Mouse (Mus musculus) CH12.LX (cell line): Measurements from ENCODE around the gene Klk6. TPM values are rescaled to one million over a fixed set of nuclear protein-coding genes. Genes with fewer than 3 reads are reported as not detected.

Experiments used
- DNase-seq: peaks from one replicate; pipeline ENCODE4 v3.0.0-alpha.2; 2013; ENCODE audit errors: extremely low read depth
- H3K27ac ChIP-seq: 2 replicates; pipeline ENCODE4 v1.5.1; 2012; ENCODE audit warnings: low read depth, mild to moderate bottlenecking, control low read depth, moderate library complexity; ENCODE audit not compliant: insufficient read depth
- H3K27me3 ChIP-seq: replicated peaks from 2 replicates; pipeline ENCODE3; 2012; ENCODE audit warnings: inconsistent platforms
- H3K36me3 ChIP-seq, 2 experiments: replicated peaks in 1 of 2; 2 replicates each; pipeline versions ENCODE3 to v1.6.1; 2012; ENCODE audit warnings: inconsistent platforms in 1 of 2, low read length in 1 of 2, mild to moderate bottlenecking in 1 of 2, mixed read lengths in 1 of 2, moderate library complexity in 1 of 2; ENCODE audit not compliant: control insufficient read depth in 1 of 2, insufficient read depth in 1 of 2
- H3K4me1 ChIP-seq, 2 experiments: 2 replicates each; pipeline ENCODE4 v1.6.1; 2012; ENCODE audit warnings: inconsistent platforms in 1 of 2, moderate library complexity in 1 of 2; ENCODE audit not compliant: insufficient read depth in 2 of 2, control insufficient read depth in 1 of 2
- H3K4me2 ChIP-seq: 2 replicates; pipeline ENCODE4 v1.6.1; 2012; ENCODE audit warnings: low read depth, mild to moderate bottlenecking, control low read depth; ENCODE audit not compliant: poor library complexity, insufficient read depth, severe bottlenecking
- H3K4me3 ChIP-seq, 3 experiments: fragments of 150-350 bp in 1 of 3; sonication (generic) in 1 of 3; replicated peaks in 1 of 3; 2 replicates each; pipeline versions ENCODE3 to v1.5.1; 2011 to 2012; ENCODE audit warnings: low read depth in 2 of 3, low read length in 2 of 3, mild to moderate bottlenecking in 2 of 3, moderate library complexity in 2 of 3, control low read depth in 1 of 3, improper control_type of control experiment in 1 of 3, inconsistent platforms in 1 of 3, mixed read lengths in 1 of 3; ENCODE audit not compliant: poor library complexity in 1 of 3
- H3K79me2 ChIP-seq: replicated peaks from 2 replicates; pipeline ENCODE4 v1.6.1; 2012; ENCODE audit warnings: mild to moderate bottlenecking, moderate library complexity; ENCODE audit not compliant: control insufficient read depth, poor library complexity, insufficient read depth, severe bottlenecking; ENCODE audit errors: extremely low read depth
- H3K9ac ChIP-seq: 2 replicates; pipeline ENCODE4 v1.6.1; 2012; ENCODE audit warnings: low read depth, mild to moderate bottlenecking, control low read depth, moderate library complexity; ENCODE audit not compliant: insufficient read depth
- H3K9me3 ChIP-seq: replicated peaks from 2 replicates; pipeline ENCODE3; 2012; ENCODE audit warnings: low read length, inconsistent platforms, mixed read lengths
- BHLHE40 ChIP-seq: IDR thresholded peaks from 2 replicates; pipeline ENCODE4 v1.6.1; 2011; ENCODE audit warnings: mild to moderate bottlenecking, low read depth, low read length, improper control_type of control experiment
- CHD2 ChIP-seq: IDR thresholded peaks from 2 replicates; pipeline ENCODE4 v1.6.1; 2011; ENCODE audit warnings: low read length, improper control_type of control experiment
- CTCF ChIP-seq, 2 experiments: IDR thresholded peaks in 1 of 2; conservative IDR thresholded peaks in 1 of 2; 2 replicates each; pipeline ENCODE4 v1.5.1; 2011 to 2012; ENCODE audit warnings: low read depth in 2 of 2, low read length in 2 of 2, improper control_type of control experiment in 1 of 2, inconsistent platforms in 1 of 2, mild to moderate bottlenecking in 1 of 2, moderate library complexity in 1 of 2
- E2F4 ChIP-seq: IDR thresholded peaks from 2 replicates; pipeline ENCODE4 v1.6.1; 2011; ENCODE audit warnings: low read depth, low read length, improper control_type of control experiment; ENCODE audit not compliant: insufficient replicate concordance
- EP300 ChIP-seq: IDR thresholded peaks from 2 replicates; pipeline ENCODE4 v1.6.1; 2011; ENCODE audit warnings: low read length, improper control_type of control experiment
- ETS1 ChIP-seq: conservative IDR thresholded peaks from 2 replicates; pipeline ENCODE4 v1.6.1; 2012; ENCODE audit warnings: low read depth, mild to moderate bottlenecking, inconsistent platforms, low read length, improper control_type of control experiment, moderate library complexity
- GABPA ChIP-seq: IDR thresholded peaks from 2 replicates; pipeline ENCODE4 v1.6.1; 2012; ENCODE audit warnings: low read depth, low read length, improper control_type of control experiment, inconsistent platforms; ENCODE audit not compliant: insufficient replicate concordance
- JUN ChIP-seq: IDR thresholded peaks from 2 replicates; pipeline ENCODE4 v1.6.1; 2011; ENCODE audit warnings: low read depth, mild to moderate bottlenecking, low read length, improper control_type of control experiment, moderate library complexity; ENCODE audit not compliant: insufficient read depth
- MAFK ChIP-seq: IDR thresholded peaks from 2 replicates; pipeline ENCODE4 v1.6.1; 2011; ENCODE audit warnings: low read length, improper control_type of control experiment; ENCODE audit not compliant: insufficient replicate concordance
- MAX ChIP-seq: IDR thresholded peaks from 2 replicates; pipeline ENCODE4 v1.6.1; 2011; ENCODE audit warnings: low read length, improper control_type of control experiment
- MEF2A ChIP-seq: IDR thresholded peaks from 2 replicates; pipeline ENCODE4 v1.6.1; 2014; ENCODE audit warnings: low read depth, mild to moderate bottlenecking, inconsistent platforms, low read length, improper control_type of control experiment, borderline replicate concordance
- MXI1 ChIP-seq: IDR thresholded peaks from 2 replicates; pipeline ENCODE4 v1.6.1; 2011; ENCODE audit warnings: mild to moderate bottlenecking, low read depth, low read length, improper control_type of control experiment
- MYC ChIP-seq: IDR thresholded peaks from 2 replicates; pipeline ENCODE4 v1.6.1; 2011; ENCODE audit warnings: low read depth, mild to moderate bottlenecking, improper control_type of control experiment, low read length
- NELFE ChIP-seq: IDR thresholded peaks from 2 replicates; pipeline ENCODE4 v1.6.1; 2011; ENCODE audit warnings: low read depth, low read length, improper control_type of control experiment
- NRF1 ChIP-seq: IDR thresholded peaks from 2 replicates; pipeline ENCODE4 v1.6.1; 2014; ENCODE audit warnings: low read depth, mild to moderate bottlenecking, inconsistent platforms, low read length, improper control_type of control experiment, moderate library complexity
- PAX5 ChIP-seq: IDR thresholded peaks from 2 replicates; pipeline ENCODE4 v1.6.1; 2012; ENCODE audit warnings: low read length, inconsistent platforms, mixed read lengths
- POLR2A ChIP-seq: IDR thresholded peaks from 2 replicates; pipeline ENCODE4 v1.6.1; 2011; ENCODE audit warnings: low read depth, mild to moderate bottlenecking, improper control_type of control experiment, low read length
- RAD21 ChIP-seq: IDR thresholded peaks from 2 replicates; pipeline ENCODE4 v1.6.1; 2011; ENCODE audit warnings: low read depth, mild to moderate bottlenecking, low read length, improper control_type of control experiment, moderate library complexity
- RCOR1 ChIP-seq: conservative IDR thresholded peaks from 2 replicates; pipeline ENCODE4 v1.6.1; 2012; ENCODE audit warnings: low read depth, mild to moderate bottlenecking, inconsistent platforms, low read length, improper control_type of control experiment
- SIN3A ChIP-seq: IDR thresholded peaks from 2 replicates; pipeline ENCODE4 v1.6.1; 2012; ENCODE audit warnings: low read length, improper control_type of control experiment, inconsistent platforms
- SMC3 ChIP-seq: IDR thresholded peaks from 2 replicates; pipeline ENCODE4 v1.6.1; 2011; ENCODE audit warnings: low read depth, low read length, improper control_type of control experiment
- TBP ChIP-seq: conservative IDR thresholded peaks from 2 replicates; pipeline ENCODE4 v1.6.1; 2011; ENCODE audit warnings: low read depth, low read length, improper control_type of control experiment
- TCF12 ChIP-seq: IDR thresholded peaks from 2 replicates; pipeline ENCODE4 v1.6.1; 2014; ENCODE audit warnings: low read depth, mild to moderate bottlenecking, inconsistent platforms, low read length, improper control_type of control experiment
- USF1 ChIP-seq: IDR thresholded peaks from 2 replicates; pipeline ENCODE4 v1.6.1; 2014; ENCODE audit warnings: low read depth, mild to moderate bottlenecking, inconsistent platforms, low read length, improper control_type of control experiment
- ZMIZ1 ChIP-seq: IDR thresholded peaks from 2 replicates; pipeline ENCODE4 v1.6.1; 2012; ENCODE audit warnings: low read depth, mild to moderate bottlenecking, inconsistent platforms, low read length, improper control_type of control experiment
- dilution Hi-C: fragments of 300-500 bp; cut with MboI; formaldehyde crosslinking; loops from 2 replicates; pipeline ENCODE4 v1.14.3; 2020; ENCODE audit warnings: low sequenced_read_pairs; ENCODE audit not compliant: extremely low pct_unique_long_range_greater_than_20kb, extremely low pct_ligation_motif_present
- in situ Hi-C: fragments of 300-500 bp; cut with MboI; formaldehyde crosslinking; loops from 3 replicates; pipeline ENCODE4 v1.14.3; 2019; ENCODE audit warnings: low sequenced_read_pairs, low pct_ligation_motif_present, low pct_unique_long_range_greater_than_20kb, mixed read lengths
- polyA plus RNA-seq: library from polyadenylated mRNA; unstranded; fragments of >175 nt; gene quantifications from 2 replicates; pipeline ENCODE4 v1.2.1, GENCODE M21; 2012; ENCODE audit warnings: low read depth; ENCODE audit not compliant: insufficient read length
- total RNA-seq, 2 experiments: library from RNA; depleted of rRNA; stranded (reverse); fragments of 300-350 nt in 1 of 2; fragments of >200 nt in 1 of 2; gene quantifications; 2 replicates each; pipeline ENCODE4 v1.2.3; 2012 to 2014

Klk6 gene
- total and polyA plus RNA-seq, 3 experiments: not detected

GRCm38 (mm10) chr7:43815211-43815610 lies 9.1 kb upstream of the Klk6 start:
- H3K4me3 ChIP-seq: no peak overlapping the region
- in situ Hi-C loops: no loop called here
- H3K36me3 ChIP-seq: no peaks in the 10 kb centered on the region
- H3K9ac ChIP-seq: no peak overlapping the region
- DNase-seq: no peak
- H3K4me2 ChIP-seq: no peak overlapping the region
- no peaks in the 10 kb centered on the region for H3K4me1 ChIP-seq
- TF ChIP-seq RCOR1 (no peak), JUN (no peak), RAD21 (no peak), CHD2 (no peak), CTCF (conservative IDR thresholded peaks at IDR 0.05 in 1 of 2, IDR thresholded peaks at IDR 0.05 in 1 of 2; ENCODE audit: low read depth in 2 of 2, low read length in 2 of 2) (no peak), MYC (no peak), ETS1 (no peak), MAFK (no peak), SMC3 (no peak), GABPA (no peak), PAX5 (no peak), TBP (no peak), NRF1 (no peak), ZMIZ1 (no peak), EP300 (no peak)
- H3K27me3 ChIP-seq: peaks cover 72% of the 10 kb centered on the region
- H3K9me3 ChIP-seq: no peaks in the 10 kb centered on the region
- H3K79me2 ChIP-seq: no peaks in the 10 kb centered on the region
- H3K27ac ChIP-seq: no peak overlapping the region
- dilution Hi-C loops: no loop called here

GRCm38 (mm10) chr7:43816746-43817145 lies 7.6 kb upstream of the Klk6 start:
- dilution Hi-C loops (no loop called here), in situ Hi-C loops (no loop called here)

More at GRCm38 (mm10) chr7:43816746-43817145, 7.6 kb upstream of the Klk6 start:
- no peak overlapping the region for H3K4me2 ChIP-seq
- DNase-seq: no peak
- no peaks in the 10 kb centered on the region for H3K36me3 ChIP-seq
- no peak overlapping the region for H3K4me3 ChIP-seq
- H3K9ac ChIP-seq: no peak overlapping the region
- H3K9me3 ChIP-seq: no peaks in the 10 kb centered on the region
- H3K27me3 ChIP-seq: peaks cover 73% of the 10 kb centered on the region
- TF ChIP-seq USF1 (no peak), PAX5 (no peak), POLR2A (no peak), E2F4 (no peak), SIN3A (no peak), MAFK (no peak), TBP (no peak), EP300 (no peak), TCF12 (no peak), MXI1 (no peak), NRF1 (no peak), SMC3 (no peak), NELFE (no peak), MEF2A (no peak), MAX (no peak), BHLHE40 (no peak), RAD21 (no peak), RCOR1 (no peak)
- no peaks in the 10 kb centered on the region for H3K79me2 ChIP-seq
- no peak overlapping the region for H3K27ac ChIP-seq
- H3K4me1 ChIP-seq: no peaks in the 10 kb centered on the region
